Mouse (Mus musculus): Measurements from ENCODE around the gene Lrrn4cl. TPM values are rescaled to one million over a fixed set of nuclear protein-coding genes. Genes with fewer than 3 reads are reported as not detected.

Lrrn4cl gene
- total RNA-seq (2021): 1 to 10 TPM; 3.4 to 5.4 TPM
- long read RNA-seq, experiment 1, partial matches to known transcripts: 0 of 2 reads
- long read RNA-seq, experiment 1, other reads (novel, unspliced or antisense): 0 of 2 reads
- long read RNA-seq, experiment 2, partial matches to known transcripts: 0 of 5 reads
- long read RNA-seq, experiment 2, other reads (novel, unspliced or antisense): 0 of 5 reads

- intact Hi-C loops (cut with DNase I): no loop called here
- peak; percentile 25 to 57 for DNase-seq
Observed at GRCm38 (mm10) chr19:8850402-8850901, at the start of gene Lrrn4cl. Gene Lrrn4cl (plus strand): TSS chr19:8850768.

DNA sequence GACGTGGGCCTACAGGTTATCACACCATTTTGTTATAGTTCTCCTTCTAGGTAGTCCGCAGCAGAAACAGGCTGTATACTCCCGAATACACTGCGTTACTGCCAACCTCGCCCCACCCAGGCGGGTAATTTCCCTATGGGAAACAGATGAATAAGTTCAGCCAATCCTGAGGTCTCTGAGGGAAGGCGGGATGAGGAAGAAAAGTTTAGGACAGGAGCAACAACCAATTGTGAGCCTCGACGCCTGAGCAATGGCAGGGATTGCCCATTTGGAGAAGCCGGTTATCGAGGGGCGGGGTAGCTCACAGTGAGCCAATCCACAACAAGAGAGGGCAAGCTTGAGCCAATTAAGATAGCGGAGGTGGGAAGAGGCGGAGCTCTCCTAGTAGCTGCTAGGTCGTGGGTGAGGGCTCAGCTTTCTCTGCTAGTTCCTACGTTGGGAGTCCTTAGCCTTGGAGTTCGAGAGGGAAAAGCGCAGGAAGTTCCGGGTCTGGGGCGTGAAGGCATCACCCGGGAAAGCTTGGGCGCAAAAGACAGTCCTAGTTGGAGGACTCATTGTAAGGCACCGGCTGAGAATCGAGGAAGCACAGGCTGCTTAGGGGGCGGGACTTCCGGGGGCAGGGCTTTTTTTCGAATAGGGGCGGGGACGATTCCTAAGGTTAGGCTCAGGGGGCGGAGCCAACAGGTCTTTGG lies 48.3 kb upstream of the Lrrn4cl start, which contains the start of gene Zbtb3:
Gene Zbtb3 (plus strand): TSS at position 426 of the 692 bp plus-strand sequence.
- intact Hi-C loops (cut with DNase I): loop anchor here (2.0 to 5.0 kb wide), 2 partner anchors 15 to 60 kb away; partner anchors contain the start of genes 1700092M07Rik and Stx5a
- peak; percentile 88 to 90 for DNase-seq

GRCm38 (mm10) chr19:8803204-8803780 lies 47.3 kb upstream of the Lrrn4cl start:
- intact Hi-C loops (cut with DNase I): loop anchor here (2.0 to 5.0 kb wide), 2 partner anchors 14 to 61 kb away; partner anchors contain the start of genes 1700092M07Rik and Stx5a
- DNase-seq: no peak

- no peak for DNase-seq
- intact Hi-C loops (cut with DNase I): loop anchor here (2.0 to 5.0 kb wide), 2 partner anchors 13 to 62 kb away; partner anchors contain the start of genes 1700092M07Rik and Stx5a
Observed at GRCm38 (mm10) chr19:8803879-8804660, 46.5 kb upstream of the Lrrn4cl start.

DNA sequence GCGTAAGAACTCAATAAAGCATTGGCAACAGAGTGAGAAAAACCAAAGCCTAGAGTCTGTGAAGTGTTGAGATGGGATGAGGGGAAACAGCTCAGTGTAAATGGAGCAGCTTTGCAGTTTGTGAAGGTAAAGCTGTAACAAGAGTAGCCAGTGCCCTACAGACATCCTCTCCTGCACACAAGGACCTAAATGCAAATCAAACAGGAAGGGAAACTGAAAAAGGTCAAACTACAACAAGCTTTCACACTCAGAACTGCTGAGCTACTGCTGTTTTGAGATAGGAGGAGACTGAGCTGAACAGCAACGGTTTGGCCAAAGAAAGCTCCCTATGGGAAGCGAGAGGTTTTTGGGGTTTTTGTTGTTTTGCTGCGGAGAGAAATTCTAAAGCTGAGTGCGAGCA lies 43.8 kb upstream of the Lrrn4cl start:
- intact Hi-C loops (cut with DNase I): no loop called here
- no peak for DNase-seq

GRCm38 (mm10) chr19:8815812-8816211 lies 34.8 kb upstream of the Lrrn4cl start:
- intact Hi-C loops (cut with DNase I): loop anchor here (2.0 to 5.0 kb wide), 3 partner anchors 13 to 99 kb away; partner anchors contain the start of genes Tmem179b, Tmem223 and Zbtb3
- no peak for DNase-seq

DNA sequence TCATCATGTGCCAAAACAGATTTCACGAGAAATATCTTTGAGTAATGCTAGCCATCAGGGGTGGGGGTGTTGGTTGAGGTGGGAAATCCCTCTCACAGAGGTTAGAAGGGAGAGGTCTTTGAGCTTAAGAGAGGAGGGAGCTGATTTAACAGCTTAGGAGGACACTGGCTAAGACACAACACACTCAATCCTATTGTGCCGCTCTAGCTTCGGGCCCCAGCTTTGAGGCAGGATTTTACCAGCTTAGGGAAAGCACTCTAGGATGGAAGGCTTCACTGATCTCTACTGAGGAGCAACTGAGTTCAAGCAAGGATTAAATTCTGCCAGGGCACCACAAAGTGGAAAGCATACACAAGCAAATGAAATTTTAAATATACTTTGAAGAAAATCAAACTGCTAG lies 33.6 kb upstream of the Lrrn4cl start:
- intact Hi-C loops (cut with DNase I): loop anchor here (2.0 to 5.0 kb wide), 3 partner anchors 14 to 100 kb away; partner anchors contain the start of genes Tmem179b, Tmem223 and Zbtb3
- DNase-seq: no peak

DNA sequence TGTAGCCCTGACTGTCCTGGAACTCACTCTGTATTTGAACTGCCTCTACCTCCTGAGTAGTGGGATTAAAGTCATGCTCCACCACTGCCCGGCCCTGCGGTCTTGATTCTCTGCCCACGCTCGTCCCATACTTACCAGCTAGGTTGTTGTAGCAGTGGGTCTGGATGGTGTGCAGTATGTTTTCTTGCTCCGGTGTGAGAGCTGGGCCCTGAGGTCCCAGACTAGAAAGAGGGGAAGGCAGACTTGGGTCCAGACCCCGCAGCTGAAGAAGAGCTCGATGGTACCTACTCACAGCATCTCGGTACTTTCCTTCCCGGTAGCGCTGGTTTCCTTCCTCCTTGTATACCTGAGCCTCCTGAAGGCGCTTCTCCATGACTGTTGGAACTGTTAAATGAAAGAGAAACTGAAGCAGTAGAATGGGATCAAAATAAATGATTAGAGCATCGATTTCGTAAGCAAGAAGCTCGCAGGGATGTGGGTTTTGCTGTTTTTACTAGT lies 32.2 kb upstream of the Lrrn4cl start:
- DNase-seq: no peak
- intact Hi-C loops (cut with DNase I): loop anchor here (5.0 kb wide), 2 partner anchors 46 to 101 kb away; partner anchors contain the start of genes Tmem179b and Tmem223

GRCm38 (mm10) chr19:8818801-8819595 lies 31.6 kb upstream of the Lrrn4cl start, which contains the start of gene Ttc9c:
Gene Ttc9c (minus strand): TSS chr19:8819333.
- peak; percentile 94 for DNase-seq
- intact Hi-C loops (cut with DNase I): loop anchor here (5.0 kb wide), 2 partner anchors 47 to 102 kb away; partner anchors contain the start of genes Tmem179b and Tmem223

DNA sequence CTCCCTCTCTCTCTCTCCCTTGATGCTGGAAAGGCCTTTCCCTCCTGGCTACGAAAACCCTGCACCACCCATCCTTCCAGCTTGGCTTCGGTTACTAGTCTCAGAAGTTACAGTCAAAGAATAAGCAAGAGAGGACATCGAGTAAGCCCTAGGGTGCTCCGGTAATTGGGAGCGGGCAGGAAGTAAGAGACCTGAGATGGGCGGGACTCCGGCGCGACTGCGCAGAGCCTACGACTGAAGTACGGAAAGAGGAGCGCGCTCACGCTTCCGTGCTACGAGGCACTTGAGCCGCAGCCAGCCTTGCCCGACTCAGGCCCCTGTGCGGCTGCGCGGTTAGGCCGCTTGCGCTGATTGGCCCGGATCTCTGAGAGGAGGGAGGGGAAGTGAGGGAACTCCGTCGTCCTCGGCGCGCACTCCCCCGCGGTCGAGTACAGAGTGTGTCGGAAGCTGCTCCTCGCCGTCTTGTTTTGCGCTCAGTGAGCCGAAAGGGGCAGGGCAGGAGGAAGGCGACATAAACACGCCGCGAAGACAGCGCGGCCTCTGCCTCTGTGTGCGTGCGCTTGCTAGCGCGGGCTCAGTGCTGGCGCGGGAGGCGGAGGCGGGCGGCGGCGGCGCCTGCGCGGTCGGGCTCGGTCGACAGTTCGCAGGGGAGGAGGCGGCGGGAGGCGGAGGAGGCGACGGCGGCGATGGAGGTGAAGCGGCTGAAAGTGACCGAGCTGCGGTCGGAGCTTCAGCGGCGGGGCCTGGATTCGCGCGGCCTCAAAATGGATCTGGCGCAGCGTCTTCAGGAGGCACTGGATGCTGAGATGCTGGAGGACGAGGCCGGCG lies 30.8 kb upstream of the Lrrn4cl start, which contains the start of gene Hnrnpul2:
Gene Hnrnpul2 (plus strand): TSS at position 415 of the 828 bp plus-strand sequence.
- intact Hi-C loops (cut with DNase I): loop anchor here (5.0 kb wide), 2 partner anchors 48 to 103 kb away; partner anchors contain the start of genes Tmem179b and Tmem223
- peak; percentile 98 to 99 for DNase-seq

DNA sequence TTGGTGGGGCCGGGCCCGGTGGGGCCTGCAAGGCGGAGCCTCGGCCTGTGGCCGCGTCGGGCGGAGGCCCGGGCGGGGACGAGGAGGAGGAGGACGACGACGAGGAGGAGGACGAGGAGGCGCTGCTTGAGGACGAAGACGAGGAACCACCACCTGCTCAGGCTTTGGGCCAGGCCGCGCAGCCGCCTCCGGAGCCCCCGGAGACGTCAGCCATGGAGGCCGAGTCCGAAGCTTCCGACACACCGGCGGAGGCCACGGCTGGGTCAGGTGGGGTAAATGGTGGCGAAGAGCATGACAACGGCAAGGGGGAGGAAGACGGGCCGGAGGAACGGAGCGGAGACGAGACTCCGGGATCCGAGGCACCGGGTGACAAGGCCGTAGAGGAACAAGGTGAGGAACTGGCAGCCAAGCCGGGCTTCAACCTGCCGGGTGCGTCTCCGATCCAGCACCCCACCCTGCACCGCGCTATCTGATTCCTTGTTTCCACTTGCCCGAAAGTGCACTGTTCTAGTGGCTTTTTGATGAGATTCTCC lies 30.1 kb upstream of the Lrrn4cl start:
- intact Hi-C loops (cut with DNase I): no loop called here
- no peak for DNase-seq

DNA sequence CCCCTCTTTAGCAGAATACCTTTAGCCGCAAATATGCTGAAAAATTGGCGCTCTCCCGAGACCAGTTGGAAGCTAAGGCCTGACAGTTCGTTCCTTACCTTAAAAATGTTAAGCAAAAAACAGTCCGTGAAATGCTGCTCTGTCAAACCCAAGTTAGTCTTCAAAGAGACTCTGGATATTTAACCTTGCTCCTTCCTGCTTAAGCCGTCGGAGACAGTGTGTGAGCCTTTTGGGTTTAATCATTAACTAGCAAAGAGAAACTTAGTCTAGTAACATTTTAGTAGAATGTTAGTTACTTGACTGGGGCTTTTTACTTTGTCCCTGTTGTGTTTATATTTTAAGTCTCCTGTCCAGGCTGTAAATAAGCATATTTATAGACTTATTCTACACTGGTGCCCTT lies 29.4 kb upstream of the Lrrn4cl start:
- intact Hi-C loops (cut with DNase I): no loop called here
- no peak for DNase-seq

GRCm38 (mm10) chr19:8822696-8823095 lies 27.9 kb upstream of the Lrrn4cl start:
- DNase-seq: no peak
- intact Hi-C loops (cut with DNase I): no loop called here

DNA sequence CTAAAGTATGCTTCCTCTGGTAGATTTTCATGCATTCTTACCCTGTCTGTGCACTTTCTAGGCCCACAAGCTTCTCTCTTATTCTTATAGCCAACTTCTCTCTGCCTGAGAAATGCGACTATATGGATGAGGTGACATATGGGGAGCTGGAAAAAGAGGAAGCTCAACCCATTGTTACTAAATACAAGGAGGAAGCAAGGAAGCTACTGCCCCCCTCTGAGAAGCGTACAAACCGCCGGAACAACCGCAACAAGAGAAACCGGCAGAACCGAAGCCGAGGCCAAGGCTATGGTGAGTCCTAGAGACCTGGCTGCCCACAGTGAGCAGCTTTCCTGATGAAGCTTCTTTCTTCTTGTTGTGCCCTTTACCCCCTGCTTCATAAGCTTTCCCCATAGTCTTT lies 20.9 kb upstream of the Lrrn4cl start, which contains the start of gene AC129217.1:
Gene AC129217.1 (plus strand): TSS at position 114 of the 400 bp plus-strand sequence.
- intact Hi-C loops (cut with DNase I): loop anchor here (5.0 kb wide), 1 partner anchor 83 kb away; no protein-coding TSS in a partner anchor
- DNase-seq: no peak

- intact Hi-C loops (cut with DNase I): no loop called here
- DNase-seq: no peak
Observed at GRCm38 (mm10) chr19:8830664-8831063, 19.9 kb upstream of the Lrrn4cl start.

- intact Hi-C loops (cut with DNase I): no loop called here
- no peak for DNase-seq
Observed at GRCm38 (mm10) chr19:8831262-8831661, 19.3 kb upstream of the Lrrn4cl start.

- intact Hi-C loops (cut with DNase I): no loop called here
Observed at GRCm38 (mm10) chr19:8832971-8833370, 17.6 kb upstream of the Lrrn4cl start.

More at GRCm38 (mm10) chr19:8832971-8833370, 17.6 kb upstream of the Lrrn4cl start:
- no peak for DNase-seq
